Mouse (Mus musculus): Measurements from ENCODE around the gene Nom1.

The Nom1 gene

GRCm38 (mm10) chr5:29470271-29470670, 35.8 kb downstream of the Nom1 start:
- no peak for DNase-seq (ENCODE audit: inconsistent age in 2 of 2, low spot score in 1 of 2)

- no peak for DNase-seq (ENCODE audit: inconsistent age in 2 of 2, low spot score in 1 of 2)
Observed at GRCm38 (mm10) chr5:29470851-29471394, 36.5 kb downstream of the Nom1 start.

DNA sequence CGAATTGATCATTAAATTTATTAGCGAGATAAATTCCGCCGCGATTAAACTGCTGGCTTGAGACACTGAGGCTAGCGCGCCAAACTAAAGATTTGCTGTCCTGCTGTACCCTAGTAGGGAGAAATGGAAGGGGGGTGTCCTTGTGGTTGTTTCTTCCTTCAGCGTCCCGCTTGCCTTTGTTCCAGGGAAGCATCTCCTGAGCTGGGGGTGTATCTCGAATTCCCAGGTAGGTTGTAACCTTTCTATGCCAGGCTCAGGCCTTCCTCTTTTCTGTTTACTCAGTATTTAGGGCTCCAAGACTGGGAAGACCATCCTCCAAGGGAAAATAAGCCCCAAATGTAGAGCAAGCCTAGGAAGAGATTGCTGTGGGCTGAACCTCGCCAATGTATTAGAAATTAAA, 36.9 kb downstream of the Nom1 start:
- no peak for DNase-seq (ENCODE audit: inconsistent age in 2 of 2, low spot score in 1 of 2)

- peak in 1 of 2 experiments; percentile 44 for DNase-seq (ENCODE audit: inconsistent age in 2 of 2, low spot score in 1 of 2)
Observed at GRCm38 (mm10) chr5:29471855-29472665, 37.6 kb downstream of the Nom1 start.

- DNase-seq (ENCODE audit: inconsistent age in 2 of 2, low spot score in 1 of 2): peak in 1 of 2 experiments; percentile 40
Observed at GRCm38 (mm10) chr5:29473551-29474245, 39.2 kb downstream of the Nom1 start.

- no peak for DNase-seq (ENCODE audit: inconsistent age in 2 of 2, low spot score in 1 of 2)
Observed at GRCm38 (mm10) chr5:29474246-29474960, 39.9 kb downstream of the Nom1 start.

- no peak for DNase-seq (ENCODE audit: inconsistent age in 2 of 2, low spot score in 1 of 2)
Observed at GRCm38 (mm10) chr5:29475041-29475440, 40.6 kb downstream of the Nom1 start.

GRCm38 (mm10) chr5:29475556-29475955, 41.1 kb downstream of the Nom1 start:
- DNase-seq (ENCODE audit: inconsistent age in 2 of 2, low spot score in 1 of 2): no peak

- no peak for DNase-seq (ENCODE audit: inconsistent age in 2 of 2, low spot score in 1 of 2)
Observed at GRCm38 (mm10) chr5:29476021-29476420, 41.6 kb downstream of the Nom1 start.

- no peak for DNase-seq (ENCODE audit: inconsistent age in 2 of 2, low spot score in 1 of 2)
Observed at GRCm38 (mm10) chr5:29477474-29478207, 43.2 kb downstream of the Nom1 start.

DNA sequence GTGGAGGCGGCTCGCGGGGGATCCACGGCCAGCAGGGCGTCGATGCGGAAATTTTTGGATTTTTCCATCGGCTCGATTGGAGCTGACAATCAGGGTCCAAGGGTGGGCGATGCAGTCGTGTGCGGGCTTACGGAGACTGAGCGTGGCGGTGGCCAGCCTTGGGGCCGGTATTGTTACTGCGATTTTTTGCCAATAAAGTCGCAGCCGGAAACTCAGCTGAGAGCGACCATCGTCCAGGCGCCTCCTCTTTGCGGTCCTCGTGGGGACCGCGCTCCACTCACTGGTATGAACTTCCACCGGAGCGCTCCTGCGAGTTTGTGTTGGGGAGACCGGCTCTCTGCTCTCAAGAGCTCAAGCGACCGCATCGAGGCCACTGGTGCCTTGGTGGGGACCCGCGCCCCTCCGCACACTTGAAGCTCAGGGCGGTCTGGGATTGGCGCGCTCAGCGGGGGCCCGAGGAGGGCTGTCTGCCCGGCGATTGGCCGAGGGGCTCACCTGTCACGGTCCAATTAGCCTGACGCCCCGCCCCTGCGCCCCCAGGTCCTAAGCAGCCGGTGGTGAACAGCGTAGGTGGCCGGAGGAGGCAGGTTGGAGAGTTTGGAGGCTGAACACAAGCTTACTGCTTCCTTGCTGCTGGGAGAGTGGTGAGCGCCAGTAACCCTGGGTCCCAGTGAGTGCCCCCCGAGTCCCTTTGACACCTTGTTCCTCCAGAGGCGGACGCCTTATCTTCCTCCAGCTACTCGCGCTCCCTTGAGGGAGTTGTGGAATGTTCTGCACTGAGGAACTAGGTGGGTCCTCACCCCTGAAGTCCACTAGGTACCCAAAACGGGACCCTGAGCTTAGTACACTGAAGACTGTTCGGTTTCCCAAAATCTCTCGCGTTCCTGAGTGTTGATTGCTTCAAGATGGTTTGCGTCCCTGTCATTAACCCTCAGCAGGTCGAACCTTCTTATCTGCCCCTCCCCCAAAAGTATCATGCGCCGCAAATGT, 44.0 kb downstream of the Nom1 start, which contains the start of gene Mnx1:
Gene Mnx1 (minus strand): TSS at position 263 of the 990 bp plus-strand sequence.
- peak in 1 of 2 experiments; percentile 54 for DNase-seq (ENCODE audit: inconsistent age in 2 of 2, low spot score in 1 of 2)

DNA sequence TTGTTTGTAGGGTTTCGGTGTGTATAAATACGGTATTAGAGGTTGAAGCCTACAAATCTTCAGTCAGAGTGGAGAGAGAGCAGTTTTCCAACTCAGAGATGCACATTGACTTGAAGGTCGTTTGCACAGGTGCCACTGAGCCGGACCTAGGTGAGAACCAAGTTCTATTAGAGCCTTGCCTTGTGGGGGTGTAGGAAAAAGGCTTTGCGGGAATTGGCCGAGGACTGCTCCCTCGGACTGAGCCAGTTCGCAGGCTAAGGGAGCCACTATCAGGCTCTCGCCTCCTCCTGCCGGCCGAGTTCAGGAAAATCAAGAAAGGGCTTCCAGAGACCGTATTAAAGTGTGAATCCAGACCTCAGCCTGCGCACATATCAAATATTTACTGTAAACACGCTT, 44.7 kb downstream of the Nom1 start:
- peak; percentile 19 to 75 for DNase-seq (ENCODE audit: inconsistent age in 2 of 2, low spot score in 1 of 2)

DNA sequence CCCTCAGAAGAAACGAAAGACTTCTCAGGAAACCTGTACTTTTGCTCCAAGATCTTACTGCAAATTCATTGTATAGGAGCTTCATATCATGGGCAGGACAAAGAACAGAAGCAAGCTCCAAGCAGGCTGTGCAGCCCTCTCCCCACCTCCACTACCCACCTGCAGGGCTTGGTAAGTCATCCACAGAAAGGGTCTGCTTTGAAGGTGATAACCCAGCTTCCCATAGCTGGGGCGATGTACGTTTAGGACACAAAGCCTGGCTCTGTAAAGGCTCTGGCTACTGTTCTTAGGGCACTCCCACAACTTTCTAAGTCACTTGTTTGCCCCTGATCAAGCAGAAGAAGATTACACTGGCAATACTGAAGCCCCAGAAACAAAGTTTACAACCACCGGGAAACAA, 49.3 kb downstream of the Nom1 start:
- no peak for DNase-seq (ENCODE audit: inconsistent age in 2 of 2, low spot score in 1 of 2)

GRCm38 (mm10) chr5:29484965-29485940, 50.8 kb downstream of the Nom1 start:
- DNase-seq (ENCODE audit: inconsistent age in 2 of 2, low spot score in 1 of 2): peak; percentile 18 to 88

GRCm38 (mm10) chr5:29485941-29486320, 51.5 kb downstream of the Nom1 start:
- no peak for DNase-seq (ENCODE audit: inconsistent age in 2 of 2, low spot score in 1 of 2)

DNA sequence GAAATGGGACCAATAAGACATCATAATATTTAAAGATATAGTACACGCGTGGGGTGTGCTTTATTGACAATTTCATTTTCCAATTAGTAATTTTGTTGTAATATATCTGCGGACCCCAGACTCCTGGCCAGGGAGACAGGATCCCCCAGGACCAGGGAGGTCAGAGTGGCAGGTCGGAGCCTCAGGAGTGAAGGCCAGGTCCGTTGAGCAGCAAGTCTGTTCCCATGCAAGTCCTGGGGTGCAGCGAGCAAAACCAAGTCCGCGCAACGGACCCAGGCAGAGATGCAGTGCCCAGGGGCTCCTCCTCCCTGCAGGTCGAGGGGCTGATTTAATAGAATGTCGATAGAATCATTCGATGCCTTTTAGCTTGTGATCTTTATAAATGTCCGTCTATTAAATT, 52.9 kb downstream of the Nom1 start:
- no peak for DNase-seq (ENCODE audit: inconsistent age in 2 of 2, low spot score in 1 of 2)

DNA sequence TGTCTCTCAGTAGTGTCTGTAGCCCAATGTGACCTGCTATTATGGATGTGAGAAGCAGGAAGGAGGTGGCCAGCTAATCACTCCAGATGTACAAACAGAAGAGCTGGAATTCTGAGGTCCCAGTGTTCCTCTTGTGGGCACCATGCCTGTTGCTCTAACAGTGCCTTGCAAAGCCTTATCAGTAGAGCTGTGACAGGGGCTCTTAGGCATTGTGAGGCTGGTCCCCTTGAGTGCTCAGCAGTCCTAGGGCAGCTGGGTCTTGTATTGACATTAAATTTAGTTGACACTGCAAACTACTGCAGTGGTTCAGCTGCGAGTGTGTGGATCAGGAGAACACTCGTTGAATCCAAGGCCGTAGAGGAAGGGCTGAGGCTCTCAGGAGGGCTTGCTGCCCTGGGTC, 72.5 kb downstream of the Nom1 start:
- no peak for DNase-seq (ENCODE audit: inconsistent age in 2 of 2, low spot score in 1 of 2)
